Mouse (Mus musculus) lung, postnatal 0 days (tissue): ENCODE data around the gene Schip1.

Source experiments
- CTCF ChIP-seq: IDR thresholded peaks from 2 replicates; pipeline ENCODE4 v1.5.1; 2016; ENCODE audit warnings: antibody characterized with exemption, mild to moderate bottlenecking
- EP300 ChIP-seq: IDR thresholded peaks from 2 replicates; pipeline ENCODE4 v1.6.1; 2016; ENCODE audit warnings: antibody characterized with exemption, mild to moderate bottlenecking, control low read depth

DNA sequence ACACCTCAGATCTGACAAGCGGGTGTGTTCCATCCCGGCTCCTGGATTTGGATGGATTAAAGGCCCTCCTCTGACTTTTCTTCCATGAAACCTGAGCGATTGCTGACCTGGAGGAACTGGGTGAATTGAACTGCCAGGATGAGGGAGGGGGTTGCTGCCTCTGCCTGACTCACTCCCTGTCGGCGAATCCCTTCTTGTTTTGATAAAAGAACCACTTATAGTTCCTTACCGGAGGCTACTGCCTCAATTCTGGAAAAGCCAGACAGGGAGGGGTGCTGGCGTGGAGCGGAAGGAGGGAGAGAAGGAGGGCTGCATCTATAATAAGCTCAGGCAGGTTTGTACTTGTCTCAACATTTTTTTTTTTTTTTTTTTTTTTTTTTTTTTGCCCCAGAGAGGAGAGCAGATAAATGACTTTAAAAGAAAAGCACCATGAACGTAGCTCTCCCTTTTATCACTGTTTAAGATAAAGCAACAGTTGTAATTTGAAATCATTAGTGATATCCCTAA is 431.2 kb downstream of the Schip1 start:
- TF ChIP-seq CTCF (no peak), EP300 (no peak)
